Mouse (Mus musculus) layer of hippocampus, postnatal 10 days (tissue): Measurements from ENCODE around the gene Cetn3. TPM values are rescaled to one million over a fixed set of nuclear protein-coding genes. Genes with fewer than 3 reads are reported as not detected.

ENCODE experiments used
- DNase-seq, 2 experiments: peaks; one replicate each; pipeline ENCODE4 v3.0.0; 2021; ENCODE audit warnings: low spot score in 2 of 2
- long read RNA-seq: library from polyadenylated mRNA; stranded (forward); transcript quantifications from one replicate; pipeline ENCODE4 v2.0.0, GENCODE M21; 2023
- total RNA-seq, 2 experiments: library from RNA; stranded (reverse); gene quantifications; 2 replicates each; pipeline ENCODE4 v1.2.3; 2021

The Cetn3 gene
- 100 to 1,000 TPM; 153 to 156 TPM for total RNA-seq
- long read RNA-seq, transcript Cetn3-201 (5 exons, 1,226 nt), result major isoform, 161 of 191 reads
- long read RNA-seq, transcript Cetn3-203 (2 exons, 529 nt), result minor isoform, 5 of 191 reads
- long read RNA-seq, partial matches to known transcripts, result 15 of 191 reads
- long read RNA-seq, other reads (novel, unspliced or antisense), result 10 of 191 reads

- DNase-seq, result peak; percentile 91 to 94
Measured at GRCm38 (mm10) chr13:81782971-81783404, at the start of gene Cetn3. Gene Cetn3, plus strand, starts transcription at chr13:81783077.

GRCm38 (mm10) chr13:81736606-81737005 is 46.3 kb upstream of the Cetn3 start:
- no peak for DNase-seq

GRCm38 (mm10) chr13:81740898-81741297 is 42.0 kb upstream of the Cetn3 start:
- DNase-seq, result no peak

GRCm38 (mm10) chr13:81743391-81744091 is 39.3 kb upstream of the Cetn3 start:
- no peak for DNase-seq

- DNase-seq, result no peak
Measured at GRCm38 (mm10) chr13:81744092-81744396, 38.8 kb upstream of the Cetn3 start.

GRCm38 (mm10) chr13:81754878-81755277 is 28.0 kb upstream of the Cetn3 start:
- no peak for DNase-seq

GRCm38 (mm10) chr13:81755324-81755723 is 27.6 kb upstream of the Cetn3 start:
- DNase-seq, result no peak

- no peak for DNase-seq
Measured at GRCm38 (mm10) chr13:81757058-81757660, 25.7 kb upstream of the Cetn3 start.

- peak; percentile 56 to 59 for DNase-seq
Measured at GRCm38 (mm10) chr13:81760379-81760778, 22.5 kb upstream of the Cetn3 start.

GRCm38 (mm10) chr13:81761566-81762186 is 21.2 kb upstream of the Cetn3 start:
- peak; percentile 25 to 51 for DNase-seq

- no peak for DNase-seq
Measured at GRCm38 (mm10) chr13:81764173-81764572, 18.7 kb upstream of the Cetn3 start.

GRCm38 (mm10) chr13:81767038-81767659 is 15.7 kb upstream of the Cetn3 start:
- peak; percentile 86 to 89 for DNase-seq

GRCm38 (mm10) chr13:81776217-81776616 is 6.7 kb upstream of the Cetn3 start:
- no peak for DNase-seq

GRCm38 (mm10) chr13:81782475-81782874 is 402 bp upstream of the Cetn3 start:
- DNase-seq, result no peak

GRCm38 (mm10) chr13:81783405-81784342 is 797 bp downstream of the Cetn3 start:
- peak; percentile 93 to 96 for DNase-seq

- DNase-seq, result no peak
Measured at GRCm38 (mm10) chr13:81785766-81786480, 3.0 kb downstream of the Cetn3 start.

GRCm38 (mm10) chr13:81790160-81790559 is 7.3 kb downstream of the Cetn3 start:
- DNase-seq, result no peak

GRCm38 (mm10) chr13:81791861-81792260 is 9.0 kb downstream of the Cetn3 start:
- DNase-seq, result no peak

- no peak for DNase-seq
Measured at GRCm38 (mm10) chr13:81793850-81794249, 11.0 kb downstream of the Cetn3 start.

- no peak for DNase-seq
Measured at GRCm38 (mm10) chr13:81801121-81801520, 18.2 kb downstream of the Cetn3 start.
